Mouse (Mus musculus): Measurements from ENCODE around the gene Pank4.

Pank4 gene

GRCm38 (mm10) chr4:155012788-155013187, 48.9 kb downstream of the Pank4 start:
- DNase-seq (ENCODE audit: low spot score in 2 of 2): peak in 1 of 2 experiments; percentile 45

GRCm38 (mm10) chr4:155014244-155014643, 50.3 kb downstream of the Pank4 start:
- DNase-seq (ENCODE audit: low spot score in 2 of 2): no peak

- peak; percentile 50 to 52 for DNase-seq (ENCODE audit: low spot score in 2 of 2)
Measured at GRCm38 (mm10) chr4:155014791-155015190, 50.9 kb downstream of the Pank4 start.

- DNase-seq (ENCODE audit: low spot score in 2 of 2): no peak
Measured at GRCm38 (mm10) chr4:155015550-155015949, 51.6 kb downstream of the Pank4 start.

- no peak for DNase-seq (ENCODE audit: low spot score in 2 of 2)
Measured at GRCm38 (mm10) chr4:155016807-155017206, 52.9 kb downstream of the Pank4 start.

- no peak for DNase-seq (ENCODE audit: low spot score in 2 of 2)
Measured at GRCm38 (mm10) chr4:155017253-155017878, 53.4 kb downstream of the Pank4 start.

GRCm38 (mm10) chr4:155018066-155018465, 54.1 kb downstream of the Pank4 start:
- DNase-seq (ENCODE audit: low spot score in 2 of 2): no peak

- no peak for DNase-seq (ENCODE audit: low spot score in 2 of 2)
Measured at GRCm38 (mm10) chr4:155018601-155019335, 54.8 kb downstream of the Pank4 start.

- no peak for DNase-seq (ENCODE audit: low spot score in 2 of 2)
Measured at GRCm38 (mm10) chr4:155019336-155019847, 55.5 kb downstream of the Pank4 start.

- DNase-seq (ENCODE audit: low spot score in 2 of 2): no peak
Measured at GRCm38 (mm10) chr4:155020141-155020540, 56.2 kb downstream of the Pank4 start.

GRCm38 (mm10) chr4:155020813-155021212, 56.9 kb downstream of the Pank4 start:
- DNase-seq (ENCODE audit: low spot score in 2 of 2): no peak

GRCm38 (mm10) chr4:155022228-155022855, 58.4 kb downstream of the Pank4 start:
- DNase-seq (ENCODE audit: low spot score in 2 of 2): no peak

GRCm38 (mm10) chr4:155024170-155025010, 60.5 kb downstream of the Pank4 start:
- no peak for DNase-seq (ENCODE audit: low spot score in 2 of 2)
